Mouse (Mus musculus) liver, embryonic 14.5 days (tissue): ENCODE results near the gene Mthfd1.

Experiments
- CTCF ChIP-seq: IDR thresholded peaks from 2 replicates; pipeline ENCODE4 v1.5.1; 2016; ENCODE audit warnings: antibody characterized with exemption, low read depth, control low read depth
- EP300 ChIP-seq: IDR thresholded peaks from 2 replicates; pipeline ENCODE4 v1.6.1; 2016; ENCODE audit warnings: antibody characterized with exemption, low read depth

GRCm38 (mm10) chr12:76230644-76231043 lies 24.5 kb upstream of the Mthfd1 start:
- TF ChIP-seq EP300 (no peak), CTCF (no peak)
